In genomic region chr17:26816810-26817209, GRCm38 (mm10) we compare ENCODE assay signal across 28 mouse cellular contexts. TPM values are rescaled to one million over a fixed set of nuclear protein-coding genes. Genes with fewer than 3 reads are reported as not detected.
"Had no signal": no experiment of that assay in that cellular context is flagged by ENCODE, and none has a peak within 500 bp of the region (broad histone marks: within the 10 kb centered on the region; RNA-seq: fewer than 3 reads in every experiment).

No protein-coding gene starts in this region.

- H3K27ac ChIP-seq: limb, embryonic 12.5 days; limb, embryonic 15.5 days; liver, embryonic 14.5 days; macrophage; midbrain, embryonic 10.5 days; midbrain, embryonic 13.5 days; stomach, postnatal 0 days had no signal

- ATAC-seq: liver, postnatal 0 days; lung, postnatal 0 days; midbrain, embryonic 13.5 days; midbrain, embryonic 16.5 days had no signal

- H3K4me3 ChIP-seq: limb, embryonic 12.5 days; limb, embryonic 15.5 days; megakaryocyte, embryonic 14.5 days; midbrain, embryonic 10.5 days; midbrain, embryonic 13.5 days had no signal

- H3K4me1 ChIP-seq: limb, embryonic 12.5 days; limb, embryonic 15.5 days; megakaryocyte, embryonic 14.5 days; midbrain, embryonic 10.5 days; midbrain, embryonic 13.5 days had no signal

- H3K36me3 ChIP-seq: limb, embryonic 12.5 days; limb, embryonic 15.5 days; midbrain, embryonic 10.5 days; midbrain, embryonic 13.5 days had no signal

- H3K9me3 ChIP-seq: limb, embryonic 12.5 days; limb, embryonic 15.5 days; midbrain, embryonic 10.5 days; midbrain, embryonic 13.5 days had no signal

- H3K4me2 ChIP-seq: limb, embryonic 12.5 days; limb, embryonic 15.5 days; liver, embryonic 11.5 days; lung, embryonic 14.5 days; midbrain, embryonic 13.5 days had no signal

- DNase-seq: kidney, adult 9 months; kidney, postnatal 14 days; kidney, postnatal 4 days; layer of hippocampus, adult 9-11 months; left cerebral cortex, postnatal 4 days; liver, postnatal 0 days; lung, embryonic 14.5 days; thymus, adult 18-20 months; thymus, postnatal 36 days had no signal

- H3K9ac ChIP-seq: limb, embryonic 12.5 days; limb, embryonic 15.5 days; liver, embryonic 14.5 days; liver, postnatal 0 days; lung, embryonic 14.5 days; midbrain, embryonic 13.5 days had no signal

RNA-seq across cellular contexts. Expression of gene Nkx2-5, which starts 28.0 kb away (rescaled TPM):
- total RNA-seq: layer of hippocampus, adult 18-20 months; left cerebral cortex, adult 8-10 months; left cerebral cortex, postnatal 14 days; left cerebral cortex, postnatal 4 days; monocyte, adult 5-6 weeks had no signal
- polyA plus RNA-seq: kidney, embryonic 16.5 days; limb, embryonic 12.5 days; limb, embryonic 15.5 days; liver, embryonic 14.5 days; liver, postnatal 0 days; macrophage; midbrain, embryonic 10.5 days; midbrain, embryonic 13.5 days; midbrain, embryonic 16.5 days; neural tube, embryonic 11.5 days; neural tube, embryonic 14.5 days; urinary bladder, adult 2 months had no signal
